Mouse (Mus musculus) midbrain, embryonic 16.5 days (tissue): Measurements from ENCODE around the gene Eif4g3. TPM values are rescaled to one million over a fixed set of nuclear protein-coding genes. Genes with fewer than 3 reads are reported as not detected.

Experiments
- ATAC-seq: fragments of 200-750 bp; cut with Nextera tagmentation; 2 replicates; pipeline ENCODE4 v1.8.0; 2017; ENCODE audit warnings: moderate TSS enrichment
- H3K27ac ChIP-seq: fragments of 300-500 bp; sonication (generic); 2 replicates; pipeline ENCODE4 v1.5.1; 2014; ENCODE audit warnings: mild to moderate bottlenecking, low read length, mixed read lengths
- H3K27me3 ChIP-seq: fragments of 300-500 bp; sonication (generic); 2 replicates; pipeline ENCODE4 v1.6.1; 2014; ENCODE audit warnings: low read depth, low read length, mixed read lengths; ENCODE audit not compliant: control insufficient read depth, insufficient read depth
- H3K36me3 ChIP-seq: fragments of 300-500 bp; sonication (generic); 2 replicates; pipeline ENCODE4 v1.6.1; 2014; ENCODE audit warnings: mild to moderate bottlenecking, low read length, moderate library complexity, mixed read lengths; ENCODE audit not compliant: control insufficient read depth, insufficient read depth
- H3K4me1 ChIP-seq: fragments of 300-500 bp; sonication (generic); 2 replicates; pipeline ENCODE4 v1.6.1; 2014; ENCODE audit warnings: mild to moderate bottlenecking, low read length, mixed read lengths; ENCODE audit not compliant: control insufficient read depth, insufficient read depth
- H3K4me2 ChIP-seq: fragments of 300-500 bp; sonication (generic); 2 replicates; pipeline ENCODE4 v1.6.1; 2014; ENCODE audit warnings: mild to moderate bottlenecking, low read length, mixed read lengths
- H3K4me3 ChIP-seq: fragments of 300-500 bp; sonication (generic); 2 replicates; pipeline ENCODE4 v1.5.1; 2014; ENCODE audit warnings: low read depth, mild to moderate bottlenecking, low read length, moderate library complexity, mixed read lengths
- H3K9ac ChIP-seq: fragments of 300-500 bp; sonication (generic); 2 replicates; pipeline ENCODE4 v1.6.1; 2014; ENCODE audit warnings: low read depth, low read length, mixed read lengths
- H3K9me3 ChIP-seq: fragments of 300-500 bp; sonication (generic); replicated peaks from 2 replicates; pipeline ENCODE4 v1.6.1; 2014; ENCODE audit warnings: mild to moderate bottlenecking, low read length, mixed read lengths; ENCODE audit not compliant: control insufficient read depth, poor library complexity, severe bottlenecking
- WGBS: fragments of 180-500 bp; shearing (Covaris S2); extraction: QIAGEN DNeasy Blood & Tissue Kit; methylation state at CpG from one replicate; pipeline ENCODE4 v1.1.7; 2014; 5-methylcytosine and 5-hydroxymethylcytosine counted together
- microRNA-seq: library from miRNA; unstranded; fragments of <30 nt; microRNA quantifications from one replicate; pipeline ENCODE4, GENCODE M21; 2017
- polyA plus RNA-seq: library from polyadenylated mRNA; unstranded; fragments of >200 nt; fragmentation: Nextera tagmentation; extraction: Ambion mirVana; gene quantifications from 2 replicates; pipeline ENCODE4 v1.2.1, GENCODE M21; 2015

The Eif4g3 gene
- polyA plus RNA-seq, 1 experiment from 2014 or later: 48.7 TPM

DNA sequence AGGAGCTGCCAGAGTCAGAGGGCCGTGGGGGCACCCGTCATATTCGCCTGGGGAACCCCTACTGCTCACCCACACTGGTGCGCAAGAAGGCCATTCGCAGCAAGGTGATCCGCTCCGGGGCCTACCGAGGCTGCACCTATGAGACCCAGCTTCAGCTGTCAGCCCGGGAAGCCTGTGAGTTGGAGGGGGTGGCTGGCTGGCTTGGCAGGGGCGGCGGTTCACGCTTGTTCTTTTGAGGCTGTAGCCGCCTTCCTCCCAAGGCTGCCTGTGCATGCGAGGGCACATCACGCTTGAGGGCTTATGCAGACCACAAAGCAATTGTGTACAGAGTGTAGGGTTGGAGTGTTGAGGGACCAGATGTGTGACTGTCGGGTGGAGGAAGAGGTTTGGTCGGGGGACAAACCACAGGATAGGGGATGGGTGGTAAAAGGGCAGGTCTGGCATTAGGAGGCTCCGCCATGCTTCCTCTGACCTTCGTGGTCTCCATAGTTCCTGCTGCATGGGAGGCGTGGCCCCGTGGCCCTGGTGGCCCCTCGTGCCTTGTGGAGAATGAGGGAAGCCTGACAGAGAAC lies 264.4 kb downstream of the Eif4g3 start:
- no peaks in the 10 kb centered on the region for H3K27me3 ChIP-seq
- no peak overlapping the region for H3K27ac ChIP-seq
- H3K9me3 ChIP-seq: no peaks in the 10 kb centered on the region
- H3K36me3 ChIP-seq: no peaks in the 10 kb centered on the region
- 88% methylated on average over 22 of the region's 22 CpGs for WGBS
- H3K9ac ChIP-seq: no peak overlapping the region
- H3K4me1 ChIP-seq: peaks cover 8% of the 10 kb centered on the region
- no peak for ATAC-seq
- H3K4me2 ChIP-seq: no peak overlapping the region
- no peak overlapping the region for H3K4me3 ChIP-seq

Small RNA genes lying within 50 kb of the gene (microRNA-seq; reads per million reads assigned to microRNA genes)
- gene Mir6399: not detected

Other genes with a start within 250 kb of the Eif4g3 start
- gene Alpl, start 196.6 kb upstream of the Eif4g3 start, polyA plus RNA-seq: 9.1 and 12.1 TPM in 2 replicates
- 20.8 and 21.3 TPM in 2 replicates for gene Ece1, start 130.8 kb upstream of the Eif4g3 start, polyA plus RNA-seq
- 199 and 209 TPM in 2 replicates for gene Hp1bp3, start 223.3 kb downstream of the Eif4g3 start, polyA plus RNA-seq